Mouse (Mus musculus) large intestine, adult 2 months (tissue): ENCODE results near the gene AI597479. TPM values are rescaled to one million over a fixed set of nuclear protein-coding genes. Genes with fewer than 3 reads are reported as not detected.
A peak's percentile ranks its signal among the peaks of the same experiment; 100 is the strongest.
"Not testable (repeated sequence)": the region's sequence is repeated elsewhere in the genome, so short reads cannot be mapped to it uniquely, and the experiment has no call there.

ENCODE experiments used
- DNase-seq: peaks from one replicate; pipeline ENCODE4 v3.0.0-alpha.2; 2012; ENCODE audit warnings: low read depth, low spot score
- WGBS: fragments of 180-500 bp; shearing (Covaris S2); methylation state at CpG from one replicate; pipeline ENCODE4 v1.1.7; 2018; 5-methylcytosine and 5-hydroxymethylcytosine counted together
- polyA plus RNA-seq: library from polyadenylated mRNA; depleted of rRNA; stranded (reverse); fragments of >200 nt; gene quantifications from 2 replicates; pipeline ENCODE4 v1.2.3, GENCODE M21; 2012

AI597479 gene
- polyA plus RNA-seq, 1 experiment: 3.8 TPM

DNA sequence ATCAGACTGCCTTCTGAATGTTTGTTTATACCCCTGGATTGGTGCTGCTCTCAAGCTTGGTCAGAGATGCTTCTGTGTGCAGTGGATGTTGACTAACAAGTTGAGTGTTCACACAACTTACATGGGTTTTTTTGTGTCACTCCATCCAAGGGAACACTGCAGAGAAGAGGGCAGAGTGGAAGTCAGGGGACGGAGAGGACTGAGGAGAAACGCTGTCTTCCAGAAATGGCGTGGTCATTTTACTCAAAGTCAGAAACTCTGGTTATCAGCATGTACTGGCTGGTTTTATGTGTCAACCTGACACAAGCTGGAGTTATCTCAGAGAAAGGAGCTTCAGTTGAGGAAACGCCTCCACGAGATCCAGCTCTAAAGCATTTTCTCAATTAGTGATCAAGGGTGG is 22.4 kb downstream of the AI597479 start:
- WGBS: 94% methylated on average over 5 of the region's 5 CpGs
- no peak for DNase-seq

DNA sequence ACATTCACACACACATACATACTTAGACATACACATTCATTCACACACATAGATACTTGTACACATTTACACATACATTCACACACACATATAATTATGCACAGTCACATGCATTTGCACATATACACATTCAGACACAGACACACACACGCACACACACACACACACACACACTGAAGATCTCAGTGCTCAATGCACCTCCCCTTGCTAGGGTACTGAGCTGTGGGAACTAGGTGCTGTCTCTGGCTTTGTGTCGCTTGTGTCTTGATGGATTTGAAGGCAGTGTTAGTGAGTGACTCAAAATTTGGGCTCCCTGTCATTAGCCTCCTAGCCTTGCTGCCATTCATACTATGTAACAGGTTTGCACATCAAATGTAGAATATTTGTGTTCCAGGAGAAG is 24.1 kb downstream of the AI597479 start:
- no peak for DNase-seq
- 96% methylated on average over 2 of the region's 2 CpGs for WGBS

DNA sequence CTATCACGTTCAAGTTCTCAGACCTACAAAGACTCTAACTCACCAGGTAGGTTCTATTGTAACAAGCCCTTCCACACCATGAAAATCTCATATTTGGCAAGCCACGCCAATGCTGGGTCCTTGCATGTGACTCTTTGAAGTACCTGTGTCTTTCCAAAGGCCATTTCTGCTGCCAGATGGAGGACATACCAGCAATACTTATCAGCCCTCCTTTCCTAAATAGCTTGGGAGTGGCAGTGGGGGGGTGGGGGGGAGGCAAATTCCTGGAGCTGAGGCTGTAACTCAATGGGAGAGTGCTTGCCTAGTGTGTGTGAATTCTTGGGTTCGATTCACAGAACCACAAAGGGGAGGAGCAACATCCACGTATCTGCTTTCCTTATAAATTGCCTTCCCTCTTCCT is 26.2 kb downstream of the AI597479 start:
- 64% methylated on average over 4 of the region's 4 CpGs for WGBS
- DNase-seq: no peak

DNA sequence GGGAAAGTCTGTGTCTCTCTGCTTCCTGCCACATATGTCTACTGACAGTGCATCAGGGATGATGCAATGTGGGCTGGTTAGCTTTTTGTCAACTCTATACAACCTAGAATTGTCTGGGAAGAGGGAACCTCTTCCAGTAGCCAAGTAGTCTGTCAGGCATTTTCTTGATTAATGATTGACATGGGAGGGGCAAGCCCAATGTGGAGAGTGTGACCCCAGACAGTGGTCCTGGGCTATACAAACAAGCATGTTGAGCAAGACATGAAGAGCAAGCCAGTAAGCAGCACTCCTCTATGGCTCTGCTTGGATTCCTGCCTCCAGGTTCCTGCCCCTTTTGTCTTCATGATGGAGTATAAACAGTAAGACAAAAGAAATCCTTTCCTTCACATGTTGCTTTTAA is 28.7 kb downstream of the AI597479 start:
- no peak for DNase-seq

DNA sequence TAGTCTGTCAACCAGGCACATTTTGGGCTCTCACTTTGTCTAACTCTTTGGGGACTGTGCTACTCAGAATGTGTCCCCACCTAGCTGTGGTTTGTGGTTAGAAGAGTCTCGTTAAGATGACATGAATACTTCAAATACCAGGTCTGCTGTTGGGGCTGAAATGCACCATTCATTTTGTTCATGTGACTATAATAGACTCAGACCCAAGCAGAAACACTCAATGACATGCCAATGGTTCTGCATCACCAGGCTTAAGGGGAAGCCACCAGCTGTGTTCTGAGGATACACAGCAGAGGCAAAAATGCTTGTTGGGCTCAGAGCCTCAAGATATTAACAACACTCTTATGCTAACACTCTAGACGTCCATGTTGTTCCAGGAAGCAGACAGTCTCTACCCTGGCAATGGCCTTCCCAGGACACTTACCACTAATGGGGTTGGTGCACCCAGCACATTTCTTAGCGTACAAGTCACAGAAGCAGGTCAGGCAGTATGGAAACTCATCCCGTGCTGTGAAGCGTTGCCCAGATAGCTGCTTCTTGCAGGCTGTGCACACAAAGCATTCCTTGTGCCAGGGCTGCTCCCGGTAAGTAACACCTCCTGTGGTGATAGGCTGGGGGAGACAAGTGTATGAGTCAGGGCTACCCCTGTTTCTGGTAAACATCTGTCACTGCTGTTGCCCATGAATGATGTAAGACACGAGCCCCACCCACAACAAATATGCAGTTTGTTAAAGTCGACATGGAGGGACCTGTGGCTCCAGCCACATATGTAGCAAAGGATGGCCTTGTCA is 29.5 kb downstream of the AI597479 start:
- WGBS: 66% methylated on average over 8 of the region's 8 CpGs
- no peak for DNase-seq

DNA sequence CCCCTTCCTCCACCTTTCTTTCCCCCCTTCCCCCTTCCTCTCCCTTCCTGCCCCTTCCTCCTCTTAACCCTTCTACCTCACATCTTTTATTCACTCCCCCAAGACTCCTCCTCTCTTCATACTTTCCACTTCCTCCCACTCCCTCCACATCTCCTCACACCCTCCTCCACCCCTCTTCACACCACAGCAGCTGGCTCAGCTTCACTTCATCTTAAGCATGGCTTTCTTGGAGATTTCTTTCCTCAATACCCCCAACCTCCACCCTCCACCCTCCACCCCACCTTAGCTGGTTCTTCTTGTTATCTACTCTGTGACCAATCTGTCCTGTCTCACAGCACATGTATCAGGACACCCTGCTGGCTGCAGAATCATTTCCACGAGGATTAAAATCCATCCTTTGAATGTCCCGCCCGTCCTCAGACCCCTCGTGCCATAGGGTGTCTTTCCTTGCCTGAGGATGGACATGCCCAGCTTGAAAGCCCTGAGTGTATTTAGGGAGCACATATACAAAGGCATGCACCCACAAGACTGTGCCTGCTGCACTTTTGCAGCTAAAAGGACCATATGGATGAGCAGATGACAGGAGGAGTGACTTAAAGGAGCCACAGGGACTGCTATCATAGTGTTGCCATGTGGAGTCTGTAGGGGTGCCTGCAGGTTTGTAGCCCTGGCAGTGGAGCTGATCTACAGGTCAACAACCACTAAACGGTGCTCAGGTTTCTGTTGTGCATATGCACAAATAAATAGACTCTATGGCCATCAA is 31.9 kb downstream of the AI597479 start:
- WGBS: 79% methylated on average over 5 of the region's 5 CpGs
- no peak for DNase-seq

DNA sequence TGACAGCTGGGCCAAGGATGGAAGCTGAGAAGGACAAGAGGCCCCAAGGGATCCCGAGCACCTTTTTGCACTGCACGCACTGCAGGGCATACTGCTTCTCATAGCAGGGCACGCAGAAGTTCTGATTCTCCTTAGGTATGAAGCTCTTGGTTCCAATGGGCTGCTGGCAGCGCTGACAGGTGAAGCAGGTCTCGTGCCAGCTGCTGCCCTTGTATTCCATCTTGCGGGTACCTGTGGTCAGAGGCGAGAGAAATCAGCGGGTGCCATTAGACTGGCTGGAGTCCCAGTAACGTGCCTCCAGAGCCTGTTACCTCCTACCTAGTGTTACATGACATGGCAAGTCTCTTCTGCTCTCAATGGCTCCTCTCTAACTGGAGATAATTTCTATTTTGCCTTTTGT is 33.1 kb downstream of the AI597479 start:
- no peak for DNase-seq
- 86% methylated on average over 9 of the region's 9 CpGs for WGBS

DNA sequence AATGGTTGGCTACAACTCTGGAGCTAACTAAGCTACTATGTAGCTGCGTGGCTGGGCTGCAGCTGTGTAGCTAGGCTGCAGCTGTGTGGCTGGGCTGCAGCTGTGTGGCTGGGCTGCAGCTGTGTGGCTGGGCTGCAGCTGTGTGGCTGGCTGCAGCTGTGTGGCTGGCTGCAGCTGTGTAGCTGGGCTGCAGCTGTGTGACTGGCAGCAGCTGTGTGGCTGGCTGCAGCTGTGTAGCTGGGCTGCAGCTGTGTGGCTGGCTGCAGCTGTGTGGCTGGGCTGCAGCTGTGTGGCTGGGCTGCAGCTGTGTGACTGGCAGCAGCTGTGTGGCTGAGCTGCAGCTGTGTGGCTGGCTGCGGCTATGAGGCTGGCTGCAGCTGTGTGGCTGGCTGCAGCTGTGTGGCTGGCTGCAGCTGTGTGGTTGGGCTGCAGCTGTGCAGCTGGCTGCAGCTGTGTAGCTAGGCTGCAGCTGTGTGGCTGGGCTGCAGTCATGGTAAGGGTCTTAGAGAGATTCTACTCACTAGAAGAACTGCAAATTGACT is 38.0 kb downstream of the AI597479 start:
- DNase-seq: not testable (repeated sequence)
- WGBS: 88% methylated on average over 2 of the region's 2 CpGs

DNA sequence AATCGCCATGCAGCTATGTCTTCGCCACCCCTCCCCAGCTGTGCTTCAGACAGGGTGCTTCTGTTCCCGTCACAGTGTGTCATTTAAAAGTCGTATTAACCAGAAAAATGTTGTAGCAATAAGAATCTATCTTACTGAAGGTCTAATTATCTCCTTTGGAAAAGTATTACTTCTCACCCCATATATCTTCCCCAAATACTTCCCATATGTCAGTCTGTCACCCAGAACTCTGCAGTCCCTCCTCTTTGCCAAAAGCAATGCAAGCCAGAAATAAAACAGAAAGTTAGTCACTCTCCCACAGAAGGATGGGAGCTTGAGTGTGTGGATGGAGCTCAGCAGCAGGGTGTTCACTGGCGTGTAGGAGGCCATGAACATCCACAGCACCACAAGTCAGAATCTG is 38.8 kb downstream of the AI597479 start:
- 91% methylated on average over 5 of the region's 5 CpGs for WGBS
- no peak for DNase-seq

DNA sequence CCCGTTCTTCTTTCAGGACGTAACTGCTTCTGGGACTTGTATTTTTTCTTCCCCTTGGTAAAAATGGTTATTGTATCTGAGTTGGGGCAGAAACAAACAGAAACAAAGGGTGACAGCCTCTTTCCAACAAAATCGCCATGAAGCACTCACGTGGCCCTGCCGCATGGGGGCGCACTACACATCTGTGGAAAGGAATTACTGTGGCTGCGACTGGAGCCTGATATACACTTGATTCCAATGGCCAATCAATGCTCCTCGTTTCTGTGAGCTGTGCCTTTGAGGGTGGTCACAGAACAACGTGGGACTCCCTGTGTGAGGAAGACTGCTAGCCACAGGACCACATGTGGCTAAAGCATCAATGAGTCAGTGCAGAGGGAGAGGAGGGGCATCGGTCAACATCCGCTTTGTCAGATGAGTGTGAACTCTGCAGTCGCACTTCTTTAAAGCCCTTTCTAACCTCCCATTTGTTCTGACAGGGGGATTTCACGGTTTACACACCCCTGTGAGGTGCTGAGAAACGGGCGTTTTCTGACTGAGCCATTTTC is 39.8 kb downstream of the AI597479 start:
- 79% methylated on average over 15 of the region's 15 CpGs for WGBS

DNA sequence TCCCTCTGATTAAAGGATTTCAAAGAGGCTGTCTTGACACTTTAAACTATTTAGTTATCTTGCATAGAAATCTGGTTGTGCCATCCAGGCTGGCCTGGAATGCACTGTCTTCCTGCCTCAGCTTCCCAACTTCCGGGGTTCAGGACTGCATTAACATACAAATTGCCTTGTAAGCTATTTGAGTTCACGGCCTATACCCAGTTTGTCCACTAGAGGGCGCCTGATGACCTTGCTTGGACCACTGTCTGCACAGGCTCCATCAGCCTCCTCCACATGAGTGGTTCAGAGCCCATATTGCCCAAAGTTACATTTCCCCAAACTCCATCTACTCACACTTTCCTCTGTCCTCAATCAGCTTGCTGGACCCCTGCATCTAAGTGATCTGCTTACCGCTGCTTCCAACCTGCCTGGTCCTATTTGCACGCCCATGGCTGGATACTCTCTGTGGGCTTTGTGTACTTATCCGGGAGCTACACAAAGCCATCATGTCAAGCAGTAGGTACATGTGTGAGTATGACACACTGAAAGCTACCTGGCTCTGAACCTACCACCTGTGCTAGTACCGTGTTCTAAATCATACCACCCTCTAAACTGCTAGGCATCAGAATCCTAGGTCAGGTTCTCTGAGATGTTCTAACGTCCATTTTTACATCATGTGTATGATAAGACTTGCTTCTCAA is 41.2 kb downstream of the AI597479 start:
- no peak for DNase-seq
- 51% methylated on average over 8 of the region's 8 CpGs for WGBS

More for the DNA sequence above, 39.8 kb downstream of the AI597479 start:
- DNase-seq: no peak

DNA sequence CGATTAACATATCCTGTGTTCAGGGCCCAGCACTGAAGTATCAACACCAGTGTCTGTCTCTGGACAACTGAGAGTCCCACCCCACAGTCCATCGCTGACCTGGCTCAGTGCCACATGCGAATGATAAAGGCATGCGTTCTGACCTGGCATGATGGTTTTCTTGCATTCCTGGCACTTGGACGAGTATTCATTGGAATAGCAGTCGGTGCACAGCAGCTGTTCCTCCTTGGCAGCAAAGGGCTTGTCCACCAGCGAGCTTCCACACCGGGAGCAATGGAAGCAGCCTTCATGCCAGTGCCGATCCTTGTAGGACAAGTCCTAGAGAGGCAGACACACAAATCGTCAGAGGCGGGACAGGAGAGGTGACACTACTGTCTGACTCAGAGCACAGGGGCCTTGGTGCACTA is 43.0 kb downstream of the AI597479 start:
- no peak for DNase-seq
- 38% methylated on average over 11 of the region's 11 CpGs for WGBS

DNA sequence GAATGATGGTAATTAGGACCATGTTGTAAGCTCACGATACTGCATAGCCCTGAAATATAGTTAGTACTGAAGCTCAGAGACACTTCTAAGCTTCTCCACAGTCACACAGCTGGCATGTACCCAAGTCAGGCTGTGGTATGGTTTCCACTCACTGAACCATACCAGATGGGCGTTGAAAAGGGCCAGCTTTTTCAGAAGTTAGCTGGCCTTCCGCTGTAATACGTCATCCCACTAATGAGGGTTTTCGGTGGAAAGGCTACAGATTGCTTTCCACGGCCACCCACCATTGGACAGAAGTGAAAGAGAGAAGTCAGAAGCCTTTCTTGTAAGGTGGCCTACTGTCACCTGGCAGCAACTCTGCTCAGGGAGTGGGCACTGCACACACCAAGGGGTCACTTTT is 44.3 kb downstream of the AI597479 start:
- WGBS: 63% methylated on average over 6 of the region's 6 CpGs

DNA sequence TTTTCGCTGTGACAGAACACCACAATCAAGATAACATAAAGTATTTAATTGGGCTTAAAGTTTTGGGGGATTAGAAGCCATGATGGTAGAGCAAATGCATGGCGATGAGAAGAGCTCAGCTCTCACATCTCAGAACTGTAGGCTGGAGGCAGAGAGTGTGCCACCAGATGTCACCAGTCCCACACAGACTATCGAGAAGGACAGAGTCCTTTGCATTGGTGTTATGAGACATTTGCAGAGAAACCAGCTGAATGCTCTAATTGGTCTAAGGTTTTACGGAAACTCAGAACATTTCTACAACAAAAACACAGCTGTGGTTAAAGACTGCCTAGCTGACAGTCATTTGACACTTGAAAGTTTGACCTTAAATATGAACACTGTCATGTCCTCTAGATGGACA is 44.8 kb downstream of the AI597479 start:
- 76% methylated on average over 4 of the region's 4 CpGs for WGBS
- no peak for DNase-seq

More for the DNA sequence above, 44.3 kb downstream of the AI597479 start:
- DNase-seq: no peak

DNA sequence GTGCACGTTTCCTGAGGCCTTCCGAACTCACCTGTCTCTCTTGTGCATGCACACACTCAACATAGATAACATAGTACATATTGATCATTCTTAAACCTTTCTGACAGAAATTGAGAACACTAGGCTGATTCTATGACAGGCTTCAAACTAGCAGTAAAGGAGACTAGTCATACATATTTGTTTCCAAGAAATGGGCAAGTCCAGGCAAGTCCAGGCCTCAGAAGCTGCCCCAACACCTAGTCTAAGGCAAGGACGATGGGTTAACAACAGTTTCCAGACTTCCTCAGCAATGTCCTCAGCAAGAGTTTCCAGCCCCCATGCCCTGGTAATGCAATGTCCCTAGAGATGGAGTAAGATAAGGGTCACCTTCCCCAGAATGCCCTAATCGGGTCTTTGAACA is 45.3 kb downstream of the AI597479 start:
- 89% methylated on average over 4 of the region's 4 CpGs for WGBS
- no peak for DNase-seq

DNA sequence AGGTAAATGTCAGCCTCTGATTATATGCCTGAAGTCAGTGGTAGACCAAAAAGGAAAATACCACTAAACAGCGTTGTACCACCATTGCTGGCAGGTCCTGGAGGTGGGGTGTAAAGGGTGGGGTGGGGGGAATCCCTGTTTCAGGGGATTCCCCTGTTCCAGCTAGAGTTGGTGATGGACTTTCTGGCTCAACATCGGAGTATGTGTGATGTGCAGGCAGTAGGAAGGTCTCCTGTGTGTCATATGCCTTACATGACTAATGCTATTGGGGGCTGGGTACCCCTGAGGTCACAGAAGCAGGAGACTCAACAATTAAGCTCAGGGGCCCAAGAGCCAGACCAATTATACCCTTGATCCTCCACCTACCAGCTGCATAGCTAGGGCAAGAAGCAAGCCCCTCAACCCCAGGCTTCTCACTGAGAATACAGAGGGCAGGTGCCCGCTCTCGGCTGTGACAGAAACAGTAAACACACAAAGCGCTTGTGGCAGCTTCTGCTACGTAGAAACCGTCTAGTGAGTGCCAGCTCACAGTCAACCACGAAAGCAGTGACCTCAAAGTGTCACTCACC is 45.9 kb downstream of the AI597479 start:
- no peak for DNase-seq
- 74% methylated on average over 8 of the region's 8 CpGs for WGBS

DNA sequence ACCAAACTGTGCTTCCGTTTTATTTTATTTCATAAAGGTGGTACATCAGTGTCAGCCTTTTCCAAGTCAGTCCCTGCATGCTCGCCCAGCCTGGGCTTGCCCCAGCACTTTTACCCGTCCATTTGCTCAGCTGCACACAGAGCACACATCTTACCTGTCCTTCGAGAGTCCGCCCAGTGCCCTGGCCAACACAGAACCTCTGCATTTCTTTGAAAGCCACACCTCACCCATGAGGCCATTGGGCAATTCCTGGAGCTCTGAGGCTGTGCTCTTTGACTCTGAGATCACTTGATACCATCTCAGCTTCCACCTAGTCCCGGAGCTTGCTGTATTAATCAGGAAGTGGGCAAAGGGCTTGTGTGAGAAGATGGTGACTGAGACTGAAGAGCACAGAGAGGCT is 46.9 kb downstream of the AI597479 start:
- no peak for DNase-seq
- 38% methylated on average over 6 of the region's 6 CpGs for WGBS

DNA sequence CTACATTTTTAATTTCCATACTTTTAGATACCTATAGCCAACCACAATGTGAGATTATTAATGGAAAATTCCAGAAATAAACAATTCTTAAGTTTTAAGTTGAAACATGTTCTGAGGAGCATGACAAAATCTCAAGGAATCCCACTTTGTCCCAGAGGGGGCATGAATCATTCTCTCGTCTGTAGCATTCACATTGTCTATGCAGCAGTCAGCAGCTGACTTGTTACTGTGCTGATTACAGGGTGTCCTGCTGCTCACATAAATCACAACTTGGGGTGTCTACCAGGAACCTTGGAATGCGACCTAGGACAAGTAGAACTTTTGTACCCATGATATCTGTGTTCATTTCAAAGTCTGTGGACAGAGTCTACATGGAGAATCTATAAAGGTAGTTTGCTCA is 49.0 kb downstream of the AI597479 start:
- WGBS: 77% methylated on average over 2 of the region's 2 CpGs
- no peak for DNase-seq

DNA sequence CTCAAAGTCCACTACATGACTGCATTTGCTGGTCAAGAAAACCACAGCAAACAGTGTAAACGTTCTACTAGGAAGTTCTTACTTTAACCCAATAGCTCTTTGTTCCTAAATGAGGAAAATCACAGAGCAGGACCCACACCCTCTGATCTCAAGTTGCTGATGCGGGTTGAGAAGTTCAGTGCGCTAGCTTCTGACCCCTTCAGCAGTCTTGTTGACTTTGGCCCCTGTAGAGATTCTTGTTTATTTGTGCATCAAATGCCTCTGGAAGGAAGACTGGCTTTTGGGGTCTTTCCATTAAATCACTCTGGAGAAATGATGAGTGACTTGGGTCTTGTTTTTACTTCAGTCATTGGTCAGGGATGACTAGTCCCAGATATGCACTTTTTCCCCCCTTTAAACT is 51.7 kb downstream of the AI597479 start:
- 56% methylated on average over 3 of the region's 3 CpGs for WGBS
- DNase-seq: no peak

DNA sequence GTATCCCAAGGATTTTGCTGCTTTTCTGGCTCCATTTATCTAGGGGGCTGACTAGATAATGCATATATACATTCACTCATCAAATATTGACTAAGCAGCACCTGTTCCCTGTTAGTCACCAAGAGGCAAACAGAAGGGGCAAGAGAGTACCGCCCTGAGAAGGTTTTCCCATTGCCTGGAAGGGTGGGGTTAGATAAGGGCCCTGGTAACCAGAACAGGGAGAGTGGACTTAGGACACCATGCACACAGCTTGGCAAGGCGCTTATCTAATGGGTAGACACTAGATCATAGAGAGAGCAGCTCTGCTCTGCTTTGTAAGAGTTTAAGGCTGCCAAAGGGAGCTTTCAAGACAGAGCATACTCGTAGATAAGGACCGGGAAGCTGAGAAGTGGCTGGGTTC is 54.1 kb downstream of the AI597479 start:
- DNase-seq: peak; percentile 84
- WGBS: 37% methylated on average over 4 of the region's 4 CpGs
